Mouse (Mus musculus): Measurements from ENCODE around the gene Upf2.

Gene Upf2

GRCm38 (mm10) chr2:5941861-5942415 is 9.3 kb upstream of the Upf2 start:
- POLR2A ChIA-PET, result interaction anchor here in 3 of 4 experiments (0.6 to 6.0 kb wide), 22 partner anchors 8 to 929 kb away, joined by 3 to 40 read pairs (median 5); partner anchors contain the start of genes Sec61a2 (in 3 of the 3), Upf2 (in 2 of the 3) and Mcm10 (in 1 of the 3)
- CTCF ChIA-PET, result interaction anchor here in 2 of 4 experiments (0.6 to 0.7 kb wide), 2 partner anchors 12 to 353 kb away, joined by 3 read pairs; no protein-coding TSS in a partner anchor

GRCm38 (mm10) chr2:5942416-5943032 is 8.7 kb upstream of the Upf2 start, which contains the start of gene Dhtkd1:
Dhtkd1 (minus strand) TSS chr2:5942792.
- POLR2A ChIA-PET, result interaction anchor here in 3 of 4 experiments (0.6 to 6.0 kb wide), 19 partner anchors 7 to 930 kb away, joined by 3 to 40 read pairs (median 4); partner anchors contain the start of genes Sec61a2 (in 3 of the 3), Upf2 (in 2 of the 3) and Mcm10 (in 1 of the 3)
- CTCF ChIA-PET, result interaction anchor here in 2 of 4 experiments (0.6 to 0.7 kb wide), 2 partner anchors 11 to 353 kb away, joined by 3 read pairs; no protein-coding TSS in a partner anchor

GRCm38 (mm10) chr2:5943071-5943470 is 8.2 kb upstream of the Upf2 start:
- CTCF ChIA-PET, result no interaction called here

GRCm38 (mm10) chr2:5945629-5946028 is 5.6 kb upstream of the Upf2 start:
- ChIA-PET POLR2A (interaction anchor here in 1 of 4 experiments (0.8 to 1.6 kb wide), 6 partner anchors 9 to 217 kb away, joined by 3 to 8 read pairs (median 4); no protein-coding TSS in a partner anchor), CTCF (interaction anchor here in 1 of 4 experiments (1.1 kb wide), 1 partner anchor 50 kb away, joined by 3 read pairs; the partner anchor contains the start of gene Sec61a2)

More at GRCm38 (mm10) chr2:5943071-5943470, 8.2 kb upstream of the Upf2 start:
- POLR2A ChIA-PET, result interaction anchor here in 3 of 4 experiments (0.9 to 6.0 kb wide), 16 partner anchors 7 to 928 kb away, joined by 3 to 40 read pairs (median 4); partner anchors contain the start of genes Sec61a2 (in 3 of the 3) and Upf2 (in 2 of the 3)

- POLR2A ChIA-PET, result interaction anchor here in 2 of 4 experiments (0.6 to 1.8 kb wide), 14 partner anchors 10 to 216 kb away, joined by 3 to 8 read pairs (median 3); partner anchors contain the start of gene Sec61a2 (in 1 of the 2)
- CTCF ChIA-PET, result interaction anchor here in 1 of 4 experiments (0.9 kb wide), 1 partner anchor 86 kb away, joined by 3 read pairs; no protein-coding TSS in a partner anchor
Measured at GRCm38 (mm10) chr2:5946876-5947275, 4.4 kb upstream of the Upf2 start.

- CTCF ChIA-PET, result interaction anchor here in 2 of 4 experiments (0.6 to 0.8 kb wide), 2 partner anchors 48 to 126 kb away, joined by 3 to 4 read pairs; no protein-coding TSS in a partner anchor
- POLR2A ChIA-PET, result interaction anchor here in 2 of 4 experiments (0.6 to 4.3 kb wide), 8 partner anchors 9 to 98 kb away, joined by 3 to 40 read pairs (median 5); partner anchors contain the start of gene Dhtkd1 (in 1 of the 2)
Measured at GRCm38 (mm10) chr2:5948964-5949363, 2.3 kb upstream of the Upf2 start.

GRCm38 (mm10) chr2:5949821-5950220 is 1.4 kb upstream of the Upf2 start:
- POLR2A ChIA-PET, result interaction anchor here (0.8 to 4.3 kb wide), 12 partner anchors 10 to 105 kb away, joined by 3 to 40 read pairs (median 4); partner anchors contain the start of genes Cdc123 (in 1 of the 4), Dhtkd1 (in 1 of the 4), Nudt5 (in 1 of the 4) and Sec61a2 (in 1 of the 4)
- CTCF ChIA-PET, result interaction anchor here in 1 of 4 experiments (0.8 kb wide), 1 partner anchor 49 kb away, joined by 3 read pairs; no protein-coding TSS in a partner anchor

GRCm38 (mm10) chr2:5950305-5950704 is 964 bp upstream of the Upf2 start:
- POLR2A ChIA-PET, result interaction anchor here (0.8 to 4.3 kb wide), 11 partner anchors 10 to 106 kb away, joined by 3 to 40 read pairs (median 4); partner anchors contain the start of genes Cdc123 (in 1 of the 4), Dhtkd1 (in 1 of the 4), Nudt5 (in 1 of the 4) and Sec61a2 (in 1 of the 4)
- CTCF ChIA-PET, result no interaction called here

GRCm38 (mm10) chr2:5951621-5952211 is 447 bp downstream of the Upf2 start:
- CTCF ChIA-PET, result interaction anchor here in 1 of 4 experiments (0.6 kb wide), 1 partner anchor 1033 kb away, joined by 3 read pairs; no protein-coding TSS in a partner anchor
- POLR2A ChIA-PET, result interaction anchor here in 3 of 4 experiments (0.5 to 4.3 kb wide), 10 partner anchors 9 to 57 kb away, joined by 3 to 40 read pairs (median 4); partner anchors contain the start of genes Dhtkd1 (in 2 of the 3) and Sec61a2 (in 1 of the 3)

GRCm38 (mm10) chr2:5957705-5958104 is 6.4 kb downstream of the Upf2 start:
- ChIA-PET POLR2A (interaction anchor here in 1 of 4 experiments (0.9 to 1.5 kb wide), 4 partner anchors 11 to 75 kb away, joined by 3 to 5 read pairs (median 4); no protein-coding TSS in a partner anchor), CTCF (no interaction called here)

- CTCF ChIA-PET, result no interaction called here
- POLR2A ChIA-PET, result interaction anchor here in 1 of 4 experiments (0.7 to 1.6 kb wide), 4 partner anchors 9 to 67 kb away, joined by 3 to 5 read pairs (median 4); partner anchors contain the start of genes Dhtkd1 and Sec61a2
Measured at GRCm38 (mm10) chr2:5962265-5962664, 11.0 kb downstream of the Upf2 start.

- CTCF ChIA-PET, result interaction anchor here (0.6 to 1.7 kb wide), 10 partner anchors 9 to 462 kb away, joined by 3 to 9 read pairs (median 3); no protein-coding TSS in a partner anchor
- POLR2A ChIA-PET, result interaction anchor here in 2 of 4 experiments (0.6 to 2.3 kb wide), 5 partner anchors 10 to 228 kb away, joined by 3 to 13 read pairs (median 6); partner anchors contain the start of gene Upf2 (in 1 of the 2)
Measured at GRCm38 (mm10) chr2:5963729-5964128, 12.5 kb downstream of the Upf2 start.

GRCm38 (mm10) chr2:5965972-5966371 is 14.7 kb downstream of the Upf2 start:
- POLR2A ChIA-PET, result no interaction called here

GRCm38 (mm10) chr2:5970629-5971028 is 19.4 kb downstream of the Upf2 start:
- CTCF ChIA-PET, result interaction anchor here in 2 of 4 experiments (0.7 kb wide), 2 partner anchors 57 to 564 kb away, joined by 3 to 4 read pairs; no protein-coding TSS in a partner anchor

More at GRCm38 (mm10) chr2:5965972-5966371, 14.7 kb downstream of the Upf2 start:
- CTCF ChIA-PET, result no interaction called here

GRCm38 (mm10) chr2:5977532-5977931 is 26.3 kb downstream of the Upf2 start:
- CTCF ChIA-PET, result no interaction called here
- POLR2A ChIA-PET, result interaction anchor here in 2 of 4 experiments (1.0 to 1.4 kb wide), 2 partner anchors 8 to 28 kb away, joined by 3 read pairs; no protein-coding TSS in a partner anchor

More at GRCm38 (mm10) chr2:5970629-5971028, 19.4 kb downstream of the Upf2 start:
- POLR2A ChIA-PET, result interaction anchor here in 1 of 4 experiments (1.4 kb wide), 1 partner anchor 16 kb away, joined by 3 read pairs; no protein-coding TSS in a partner anchor

GRCm38 (mm10) chr2:5995538-5995937 is 44.3 kb downstream of the Upf2 start:
- CTCF ChIA-PET, result interaction anchor here in 2 of 4 experiments (0.8 to 1.7 kb wide), 4 partner anchors 9 to 173 kb away, joined by 3 to 6 read pairs (median 3); no protein-coding TSS in a partner anchor
- POLR2A ChIA-PET, result no interaction called here

- POLR2A ChIA-PET, result interaction anchor here in 1 of 4 experiments (0.8 kb wide), 1 partner anchor 11 kb away, joined by 3 read pairs; no protein-coding TSS in a partner anchor
- CTCF ChIA-PET, result no interaction called here
Measured at GRCm38 (mm10) chr2:6003949-6004348, 52.7 kb downstream of the Upf2 start.
